Mouse (Mus musculus) bone marrow macrophage, adult 2 months (primary cell): ENCODE results near the gene Mafg.

Source experiments
- CTCF ChIP-seq: IDR thresholded peaks from 2 replicates; pipeline ENCODE4 v1.5.1; 2012; ENCODE audit warnings: low read depth, mild to moderate bottlenecking, low read length, moderate library complexity
- POLR2A ChIP-seq: IDR thresholded peaks from 2 replicates; pipeline ENCODE4 v1.6.1; 2012; ENCODE audit warnings: mild to moderate bottlenecking, low read depth, low read length, borderline replicate concordance

DNA sequence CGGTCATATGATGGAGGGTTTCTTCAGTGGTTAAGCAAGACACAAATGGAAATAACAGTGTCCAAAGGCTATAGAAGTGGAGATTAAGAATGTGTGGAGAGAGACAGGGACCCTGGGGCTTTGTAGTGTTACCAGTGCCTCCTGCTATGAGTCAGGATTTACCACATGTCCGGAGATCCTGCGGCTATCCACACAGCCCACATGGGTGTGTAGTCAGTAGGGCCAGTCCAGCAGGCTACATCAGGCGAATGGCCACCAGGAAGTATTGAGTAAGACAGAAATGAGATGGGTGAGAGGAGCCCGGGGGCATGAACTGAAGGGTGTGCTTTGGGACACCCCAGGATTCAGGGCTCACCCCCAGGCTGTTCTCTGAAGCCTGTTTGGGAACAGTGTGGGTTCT lies 49.3 kb upstream of the Mafg start:
- no peak for TF ChIP-seq POLR2A
- no peak for TF ChIP-seq CTCF
